Mouse (Mus musculus): Measurements from ENCODE around the gene Cyfip2. TPM values are rescaled to one million over a fixed set of nuclear protein-coding genes. Genes with fewer than 3 reads are reported as not detected.

Gene Cyfip2
- 146 TPM for total RNA-seq (2023)

GRCm38 (mm10) chr11:46312523-46313035 is at the start of gene Cyfip2:
Gene Cyfip2 (minus strand): TSS chr11:46312859.

GRCm38 (mm10) chr11:46235334-46235733 is 77.3 kb downstream of the Cyfip2 start, which contains the start of gene Fndc9:
Gene Fndc9 (plus strand): TSS chr11:46235531.

DNA sequence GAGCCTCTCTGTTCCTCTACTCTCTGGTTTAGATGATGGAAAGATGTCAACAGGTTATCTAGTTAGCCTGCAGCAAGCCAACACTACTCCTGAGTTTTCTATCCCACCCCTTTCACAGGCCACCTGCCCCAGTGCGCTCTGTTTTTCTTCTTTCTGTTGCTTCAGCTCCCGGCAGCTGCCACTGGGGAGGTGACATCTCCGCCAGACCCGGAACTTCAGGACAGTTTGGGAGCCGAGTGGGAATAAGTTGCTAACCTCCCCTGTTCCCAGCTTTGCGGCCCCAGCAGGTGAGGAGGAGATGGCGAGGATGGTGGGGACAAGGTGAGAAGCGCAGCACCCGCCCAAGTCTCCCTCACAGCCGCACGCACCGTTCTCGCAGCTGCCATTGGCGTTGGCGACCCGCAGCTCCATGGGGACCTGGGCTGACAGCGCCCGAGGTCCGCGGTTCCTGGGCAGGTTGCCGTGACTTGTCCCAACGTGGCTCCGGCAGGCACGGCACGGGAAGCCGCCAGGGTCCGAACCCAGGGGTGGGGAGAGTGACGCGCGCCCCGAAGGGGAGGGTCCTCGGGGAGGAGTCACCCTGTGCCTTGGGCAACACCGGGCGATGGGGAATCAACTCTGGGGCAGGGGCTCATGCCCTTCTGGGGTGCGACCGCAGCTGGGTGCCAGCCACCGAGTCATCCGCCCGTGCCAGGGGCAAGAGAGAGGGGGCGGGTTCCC is 146.6 kb downstream of the Cyfip2 start, which contains the start of gene Nipal4:
Nipal4 (minus strand) TSS at position 643 of the 720 bp plus-strand sequence.

Other genes starting within 250 kb of the Cyfip2 start
- gene Nipal4, start 146.4 kb downstream of the Cyfip2 start, total RNA-seq (2023): 0.18 TPM
- gene Fndc9, start 77.3 kb downstream of the Cyfip2 start, total RNA-seq (2023): not detected
- gene Itk, start 76.7 kb upstream of the Cyfip2 start, total RNA-seq (2023): 567 TPM
- 5.5 TPM for gene Fam71b, start 83.7 kb upstream of the Cyfip2 start, total RNA-seq (2023)
- 40.4 TPM for gene Med7, start 124.1 kb upstream of the Cyfip2 start, total RNA-seq (2023)
- 1.0 TPM for gene Havcr2, start 142.1 kb upstream of the Cyfip2 start, total RNA-seq (2023)
- gene Gm12169, start 211.4 kb upstream of the Cyfip2 start, total RNA-seq (2023): not detected